Mouse (Mus musculus) heart, postnatal 10 days (tissue): Measurements from ENCODE around the gene Smu1. TPM values are rescaled to one million over a fixed set of nuclear protein-coding genes. Genes with fewer than 3 reads are reported as not detected.

ENCODE experiments used
- microRNA-seq, 2 experiments: library from miRNA; unstranded; fragments of <30 nt; microRNA quantifications; one replicate each; pipeline ENCODE4 v1.2.0; 2022
- total RNA-seq, 2 experiments: library from RNA; stranded (reverse); gene quantifications; 2 replicates each; pipeline ENCODE4 v1.2.3; 2021

Gene Smu1
- total RNA-seq, 2 experiments from 2014 or later, result 38.7 to 40.8 TPM

Small RNA genes within 50 kb of the gene (microRNA-seq; reads per million reads assigned to microRNA genes)
- 0.24 to 0.35 reads per million in 2 experiments for gene Mir207

Other genes with a start within 250 kb of the Smu1 start
- 10 to 100 TPM; 18.0 to 18.1 TPM for gene Aptx, start 54.7 kb downstream of the Smu1 start, total RNA-seq
- 100 to 1,000 TPM in 1 of 2 experiments, 10 to 100 TPM in 1; 95.0 to 120 TPM for gene Dnaja1, start 35.8 kb downstream of the Smu1 start, total RNA-seq
- 100 to 1,000 TPM in 1 of 2 experiments, 10 to 100 TPM in 1; 95.5 to 103 TPM for gene B4galt1, start 96.1 kb upstream of the Smu1 start, total RNA-seq
- 1 to 10 TPM; 1.1 to 2.1 TPM for gene Spink4, start 162.1 kb upstream of the Smu1 start, total RNA-seq
- 100 to 1,000 TPM; 202 to 209 TPM for gene Bag1, start 190.4 kb upstream of the Smu1 start, total RNA-seq
- 10 to 100 TPM; 38.9 to 43.7 TPM for gene Chmp5, start 190.5 kb upstream of the Smu1 start, total RNA-seq
- gene Nfx1, start 213.0 kb upstream of the Smu1 start, total RNA-seq, result 10 to 100 TPM; 27.7 to 30.5 TPM